Mouse (Mus musculus) gastrocnemius, adult 2 months (tissue): ENCODE results near the gene Drg1. TPM values are rescaled to one million over a fixed set of nuclear protein-coding genes. Genes with fewer than 3 reads are reported as not detected.

Experiments used
- total RNA-seq, 2 experiments: library from RNA; stranded (reverse); gene quantifications; 2 replicates each; pipeline ENCODE4 v1.2.3; 2021

The Drg1 gene
- total RNA-seq, 2 experiments from 2014 or later, result 44.1 to 45.0 TPM

Other genes with a start within 250 kb of the Drg1 start
- gene Sfi1, start 73.0 kb downstream of the Drg1 start, total RNA-seq, result 10 to 100 TPM; 15.3 to 15.6 TPM
- 10 to 100 TPM; 29.9 to 34.5 TPM for gene Eif4enif1, start 64.0 kb downstream of the Drg1 start, total RNA-seq
- 10 to 100 TPM; 11.9 to 17.2 TPM for gene Patz1, start 22.5 kb upstream of the Drg1 start, total RNA-seq
- 10 to 100 TPM; 17.7 to 21.7 TPM for gene Pik3ip1, start 64.0 kb upstream of the Drg1 start, total RNA-seq
- gene Limk2, start 142.8 kb upstream of the Drg1 start, total RNA-seq, result 10 to 100 TPM; 10.0 to 11.5 TPM
- 10 to 100 TPM; 18.9 to 19.4 TPM for gene Rnf185, start 185.9 kb upstream of the Drg1 start, total RNA-seq
- not detected for gene Pla2g3, start 221.9 kb upstream of the Drg1 start, total RNA-seq
- gene Inpp5j, start 238.4 kb upstream of the Drg1 start, total RNA-seq, result 1 to 10 TPM; 2.3 to 5.7 TPM
- 10 to 100 TPM; 11.6 to 17.5 TPM for gene Selenom, start 248.3 kb upstream of the Drg1 start, total RNA-seq